Mouse (Mus musculus): ENCODE measurements at regions not wholly inside any gene's neighbourhood (a gene's known extent, or its start where the extent isn't known, plus 50 kb on each side); places are given as distances from the start of the nearest gene placed in this dataset.

GRCm38 (mm10) chr9:90827474-90827873 is 534.7 kb upstream of the Zic4 start:
- no peak for DNase-seq (ENCODE audit: low read depth, low spot score)

- DNase-seq (ENCODE audit: low read depth, low spot score): no peak
These were observed 533.5 kb upstream of the Zic4 start for GRCm38 (mm10) chr9:90828701-90829100.

GRCm38 (mm10) chr9:90830704-90831103 is 531.5 kb upstream of the Zic4 start:
- DNase-seq (ENCODE audit: low read depth, low spot score): no peak

GRCm38 (mm10) chr9:90833743-90834539 is 528.3 kb upstream of the Zic4 start:
- no peak for DNase-seq (ENCODE audit: low read depth, low spot score)

- no peak for DNase-seq (ENCODE audit: low read depth, low spot score)
These were observed 523.9 kb upstream of the Zic4 start for GRCm38 (mm10) chr9:90838184-90838926.

- no peak for DNase-seq (ENCODE audit: low read depth, low spot score)
These were observed 511.2 kb upstream of the Zic4 start for GRCm38 (mm10) chr9:90851044-90851443.

- no peak for DNase-seq (ENCODE audit: low read depth, low spot score)
These were observed 490.6 kb upstream of the Zic4 start for GRCm38 (mm10) chr9:90871636-90872035.

- DNase-seq (ENCODE audit: low read depth, low spot score): no peak
These were observed 477.7 kb upstream of the Zic4 start for GRCm38 (mm10) chr9:90884467-90884866.

GRCm38 (mm10) chr9:90887405-90887804 is 474.8 kb upstream of the Zic4 start:
- no peak for DNase-seq (ENCODE audit: low read depth, low spot score)

GRCm38 (mm10) chr9:90890801-90891200 is 471.4 kb upstream of the Zic4 start:
- no peak for DNase-seq (ENCODE audit: low read depth, low spot score)

- DNase-seq (ENCODE audit: low read depth, low spot score): no peak
These were observed 469.4 kb upstream of the Zic4 start for GRCm38 (mm10) chr9:90892816-90893215.

- DNase-seq (ENCODE audit: low read depth, low spot score): no peak
These were observed 458.7 kb upstream of the Zic4 start for GRCm38 (mm10) chr9:90903557-90903956.

GRCm38 (mm10) chr9:90906106-90906505 is 456.1 kb upstream of the Zic4 start:
- no peak for DNase-seq (ENCODE audit: low read depth, low spot score)

GRCm38 (mm10) chr9:90906684-90907083 is 455.5 kb upstream of the Zic4 start:
- DNase-seq (ENCODE audit: low read depth, low spot score): no peak

- DNase-seq (ENCODE audit: low read depth, low spot score): no peak
These were observed 407.6 kb upstream of the Zic4 start for GRCm38 (mm10) chr9:90954613-90955012.

GRCm38 (mm10) chr9:90961436-90961835 is 400.8 kb upstream of the Zic4 start:
- no peak for DNase-seq (ENCODE audit: low read depth, low spot score)

GRCm38 (mm10) chr9:90964043-90964442 is 398.2 kb upstream of the Zic4 start:
- DNase-seq (ENCODE audit: low read depth, low spot score): no peak

GRCm38 (mm10) chr9:90978730-90979129 is 383.5 kb upstream of the Zic4 start:
- no peak for DNase-seq (ENCODE audit: low read depth, low spot score)

- no peak for DNase-seq (ENCODE audit: low read depth, low spot score)
These were observed 382.0 kb upstream of the Zic4 start for GRCm38 (mm10) chr9:90980023-90980802.

GRCm38 (mm10) chr9:90999178-90999577 is 363.0 kb upstream of the Zic4 start:
- DNase-seq (ENCODE audit: low read depth, low spot score): no peak

- peak; percentile 84 for DNase-seq (ENCODE audit: low read depth, low spot score)
These were observed 358.0 kb upstream of the Zic4 start for GRCm38 (mm10) chr9:91004214-91004613.

- DNase-seq (ENCODE audit: low read depth, low spot score): no peak
These were observed 321.7 kb upstream of the Zic4 start for GRCm38 (mm10) chr9:91040546-91040945.
